Mouse (Mus musculus): ENCODE data around the gene Ghr.

The Ghr gene

GRCm38 (mm10) chr15:3383788-3384187 is 199.5 kb downstream of the Ghr start:
- in situ Hi-C loops (cut with MboI) = no loop called here

GRCm38 (mm10) chr15:3381413-3381812 is 201.9 kb downstream of the Ghr start:
- in situ Hi-C loops (cut with MboI) = no loop called here

- in situ Hi-C loops (cut with MboI) = no loop called here
These were observed 214.9 kb downstream of the Ghr start for GRCm38 (mm10) chr15:3368261-3368832.

GRCm38 (mm10) chr15:3356073-3356766 is 227.1 kb downstream of the Ghr start:
- in situ Hi-C loops (cut with MboI) = no loop called here

- in situ Hi-C loops (cut with MboI) = no loop called here
These were observed 229.6 kb downstream of the Ghr start for GRCm38 (mm10) chr15:3353696-3354095.

- in situ Hi-C loops (cut with MboI) = no loop called here
These were observed 233.8 kb downstream of the Ghr start for GRCm38 (mm10) chr15:3349306-3350064.

- in situ Hi-C loops (cut with MboI) = no loop called here
These were observed 236.6 kb downstream of the Ghr start for GRCm38 (mm10) chr15:3346682-3347081.

- in situ Hi-C loops (cut with MboI) = no loop called here
These were observed 238.7 kb downstream of the Ghr start for GRCm38 (mm10) chr15:3344555-3344954.

GRCm38 (mm10) chr15:3341806-3342582 is 241.3 kb downstream of the Ghr start:
- in situ Hi-C loops (cut with MboI) = no loop called here

GRCm38 (mm10) chr15:3339847-3340246 is 243.4 kb downstream of the Ghr start:
- in situ Hi-C loops (cut with MboI) = no loop called here

GRCm38 (mm10) chr15:3332517-3332916 is 250.8 kb downstream of the Ghr start:
- in situ Hi-C loops (cut with MboI) = no loop called here

- in situ Hi-C loops (cut with MboI) = no loop called here
These were observed 251.5 kb downstream of the Ghr start for GRCm38 (mm10) chr15:3331813-3332212.

- in situ Hi-C loops (cut with MboI) = no loop called here
These were observed 253.0 kb downstream of the Ghr start for GRCm38 (mm10) chr15:3330291-3330690.

- in situ Hi-C loops (cut with MboI) = no loop called here
These were observed 260.3 kb downstream of the Ghr start for GRCm38 (mm10) chr15:3323041-3323440.

- in situ Hi-C loops (cut with MboI) = no loop called here
These were observed 263.4 kb downstream of the Ghr start for GRCm38 (mm10) chr15:3319929-3320328.

- in situ Hi-C loops (cut with MboI) = no loop called here
These were observed 266.7 kb downstream of the Ghr start for GRCm38 (mm10) chr15:3316617-3317016.

- in situ Hi-C loops (cut with MboI) = no loop called here
These were observed 270.4 kb downstream of the Ghr start for GRCm38 (mm10) chr15:3312937-3313336.

- in situ Hi-C loops (cut with MboI) = no loop called here
These were observed 273.4 kb downstream of the Ghr start for GRCm38 (mm10) chr15:3309856-3310255.

- in situ Hi-C loops (cut with MboI) = no loop called here
These were observed 279.9 kb downstream of the Ghr start, which contains the start of gene Ccdc152 for GRCm38 (mm10) chr15:3303426-3303825. Gene Ccdc152, minus strand, starts transcription at chr15:3303526.

GRCm38 (mm10) chr15:3300361-3301100 is 282.8 kb downstream of the Ghr start:
- in situ Hi-C loops (cut with MboI) = no loop called here

GRCm38 (mm10) chr15:3297615-3298014 is 285.7 kb downstream of the Ghr start:
- in situ Hi-C loops (cut with MboI) = no loop called here

Measured in mature B cell (primary cell).